Mouse (Mus musculus): ENCODE results near the gene Myocd.

Myocd gene

DNA sequence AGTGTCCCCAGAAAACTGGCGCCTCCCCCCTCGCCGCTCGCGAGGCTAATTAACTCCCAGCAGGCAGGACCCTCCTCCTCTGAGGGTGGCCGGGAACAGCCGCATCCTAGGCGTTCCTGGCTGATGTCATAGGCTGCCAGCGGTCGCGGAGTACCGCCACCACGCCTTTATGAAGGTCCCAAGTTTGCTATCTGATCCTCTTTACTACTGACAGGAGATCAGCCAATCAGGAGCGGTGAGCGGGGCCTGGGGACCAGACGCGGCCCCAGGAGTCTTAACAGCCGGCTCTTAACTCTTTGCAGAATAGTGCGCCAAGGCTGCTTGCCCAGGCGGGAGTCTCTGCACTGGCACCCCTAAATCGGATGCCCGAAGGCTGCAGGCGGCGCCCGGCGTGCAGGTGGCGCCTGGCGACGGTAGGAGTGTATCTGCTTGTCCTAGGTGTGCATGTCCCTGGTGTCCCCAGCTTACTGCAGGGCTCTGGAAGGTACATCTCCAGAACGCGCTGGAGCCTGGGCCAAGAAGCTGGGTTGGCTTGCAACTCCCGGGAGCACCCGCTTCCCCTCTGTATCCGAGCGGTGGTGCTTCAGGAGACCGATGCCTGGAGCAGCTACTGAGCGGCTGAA lies at the start of gene Myocd:
Myocd (minus strand) TSS at position 139 of the 623 bp plus-strand sequence.
- peak; percentile 46 for DNase-seq (ENCODE audit: low read depth, low spot score)

- DNase-seq (ENCODE audit: low read depth, low spot score), result no peak
Observed at GRCm38 (mm10) chr11:65303824-65304223, 34.0 kb upstream of the Myocd start.

GRCm38 (mm10) chr11:65294128-65294833 lies 24.5 kb upstream of the Myocd start:
- DNase-seq (ENCODE audit: low read depth, low spot score), result no peak

DNA sequence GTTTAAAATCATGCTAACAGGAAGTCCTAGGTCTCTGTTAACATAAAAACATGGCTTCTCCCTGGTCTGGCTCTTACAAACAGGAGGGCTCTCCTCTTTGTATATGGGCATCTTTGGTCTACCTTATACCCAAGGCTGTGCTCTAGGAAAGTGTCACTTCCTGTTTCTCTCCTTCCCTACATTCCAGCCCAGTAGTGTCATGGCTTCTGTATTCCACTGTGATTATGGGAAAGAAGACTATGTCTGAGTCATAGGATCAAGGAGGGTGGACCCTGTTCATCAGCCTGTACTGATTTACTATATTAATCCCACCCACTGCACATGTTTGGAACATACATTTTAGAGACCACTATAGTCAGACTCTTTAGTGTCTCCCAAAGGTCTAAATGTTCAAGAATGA lies 23.2 kb upstream of the Myocd start:
- DNase-seq (ENCODE audit: low read depth, low spot score), result no peak

- no peak for DNase-seq (ENCODE audit: low read depth, low spot score)
Observed at GRCm38 (mm10) chr11:65287706-65288105, 17.9 kb upstream of the Myocd start.

- DNase-seq (ENCODE audit: low read depth, low spot score), result no peak
Observed at GRCm38 (mm10) chr11:65286211-65286610, 16.4 kb upstream of the Myocd start.

DNA sequence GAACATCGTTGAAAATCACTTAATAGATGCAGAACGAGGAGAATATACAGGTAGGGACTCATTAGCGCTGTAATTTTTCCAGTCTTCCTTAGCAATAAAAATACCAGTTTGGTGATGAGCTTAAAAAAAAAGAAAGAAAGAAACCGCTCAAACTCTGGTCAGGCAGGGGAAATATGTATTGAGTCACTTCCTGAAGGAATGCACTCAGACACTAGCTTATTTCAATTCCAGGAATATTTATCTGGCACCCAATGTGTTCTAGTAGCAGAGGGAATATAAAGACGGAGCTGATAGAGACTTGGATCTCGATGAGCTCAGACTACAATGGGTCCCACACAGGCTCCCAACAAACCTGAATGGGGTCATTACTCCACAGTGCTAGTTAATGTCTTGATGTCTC lies 5.7 kb upstream of the Myocd start:
- no peak for DNase-seq (ENCODE audit: low read depth, low spot score)

- peak; percentile 17 for DNase-seq (ENCODE audit: low read depth, low spot score)
Observed at GRCm38 (mm10) chr11:65271000-65271399, 1.2 kb upstream of the Myocd start.

DNA sequence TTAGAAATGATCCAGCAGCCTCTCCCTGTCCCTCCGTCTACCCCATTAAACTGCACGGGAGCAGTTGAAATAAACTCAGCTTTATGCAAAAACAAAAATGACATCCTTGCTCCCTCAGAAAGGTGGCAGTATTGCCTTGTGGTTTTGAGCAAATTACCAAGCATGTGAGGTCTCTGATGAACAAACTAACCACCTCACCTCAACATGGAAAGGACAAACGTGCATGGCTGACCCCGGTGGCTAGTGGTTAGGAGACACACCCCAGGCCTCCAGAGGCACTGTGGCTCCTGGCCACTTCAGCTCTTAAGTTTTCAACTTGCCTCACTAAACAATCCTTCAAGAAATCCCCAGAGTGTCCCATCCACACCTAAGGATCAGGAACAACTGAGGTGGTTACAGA lies 1.5 kb downstream of the Myocd start:
- DNase-seq (ENCODE audit: low read depth, low spot score), result no peak

DNA sequence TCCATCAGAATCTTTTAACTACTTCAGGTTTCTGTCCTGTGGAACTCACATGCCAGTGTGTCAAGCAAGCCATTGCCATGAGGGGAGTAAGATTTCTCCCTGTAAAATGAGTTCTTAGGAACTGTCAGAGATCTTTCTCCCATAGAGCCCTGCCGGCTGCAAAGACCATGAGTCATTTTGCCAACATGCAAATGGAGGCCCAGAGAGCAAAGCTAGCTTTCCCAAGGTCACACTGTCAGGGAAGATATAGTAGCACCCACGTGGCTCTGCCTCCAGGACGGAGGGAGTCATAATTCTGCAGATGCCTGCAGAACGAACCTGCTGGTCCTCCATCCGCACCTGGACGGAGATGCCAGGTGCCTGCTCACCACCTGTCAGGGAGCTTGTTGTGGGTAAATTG lies 6.3 kb downstream of the Myocd start:
- DNase-seq (ENCODE audit: low read depth, low spot score), result no peak

DNA sequence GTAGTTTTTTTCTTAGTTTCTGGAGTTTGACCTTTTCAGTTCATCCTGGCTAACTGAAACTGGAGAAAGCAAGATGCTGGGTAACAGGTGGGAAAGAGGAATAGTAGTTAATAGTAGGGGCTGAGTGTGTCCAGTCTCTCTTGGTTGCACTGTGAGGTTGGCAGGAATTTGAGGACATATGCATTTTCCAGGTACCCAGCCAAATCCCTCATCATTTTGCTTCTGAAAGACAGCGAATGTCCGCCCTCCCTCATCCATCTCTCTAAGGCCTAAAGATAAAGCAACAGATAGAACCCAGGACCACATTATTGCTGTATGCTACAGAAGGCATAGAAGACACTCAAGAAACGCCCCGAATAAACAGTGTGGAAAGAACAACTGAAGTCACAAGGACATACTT lies 10.8 kb downstream of the Myocd start:
- DNase-seq (ENCODE audit: low read depth, low spot score), result no peak

- no peak for DNase-seq (ENCODE audit: low read depth, low spot score)
Observed at GRCm38 (mm10) chr11:65256143-65256542, 13.6 kb downstream of the Myocd start.

GRCm38 (mm10) chr11:65255564-65255963 lies 14.2 kb downstream of the Myocd start:
- DNase-seq (ENCODE audit: low read depth, low spot score), result no peak

DNA sequence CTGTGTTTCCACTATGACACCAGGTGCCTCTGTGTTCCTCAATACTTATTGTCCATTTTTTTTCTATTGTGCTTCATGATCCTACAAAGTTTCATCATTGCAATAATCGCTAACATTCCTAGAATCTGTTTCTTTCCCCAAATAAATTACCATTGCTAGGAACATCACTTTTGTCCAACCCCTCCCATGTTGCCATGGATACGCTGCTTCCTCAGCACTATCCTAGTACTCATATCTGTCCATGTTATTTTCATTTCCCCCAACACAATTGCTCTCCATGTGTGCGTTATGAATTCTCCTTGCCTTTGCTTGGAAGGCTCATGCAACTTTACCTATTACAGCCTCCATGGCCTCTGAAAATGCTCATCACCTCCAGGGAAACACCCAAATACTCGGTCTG lies 19.4 kb downstream of the Myocd start:
- DNase-seq (ENCODE audit: low read depth, low spot score), result no peak

DNA sequence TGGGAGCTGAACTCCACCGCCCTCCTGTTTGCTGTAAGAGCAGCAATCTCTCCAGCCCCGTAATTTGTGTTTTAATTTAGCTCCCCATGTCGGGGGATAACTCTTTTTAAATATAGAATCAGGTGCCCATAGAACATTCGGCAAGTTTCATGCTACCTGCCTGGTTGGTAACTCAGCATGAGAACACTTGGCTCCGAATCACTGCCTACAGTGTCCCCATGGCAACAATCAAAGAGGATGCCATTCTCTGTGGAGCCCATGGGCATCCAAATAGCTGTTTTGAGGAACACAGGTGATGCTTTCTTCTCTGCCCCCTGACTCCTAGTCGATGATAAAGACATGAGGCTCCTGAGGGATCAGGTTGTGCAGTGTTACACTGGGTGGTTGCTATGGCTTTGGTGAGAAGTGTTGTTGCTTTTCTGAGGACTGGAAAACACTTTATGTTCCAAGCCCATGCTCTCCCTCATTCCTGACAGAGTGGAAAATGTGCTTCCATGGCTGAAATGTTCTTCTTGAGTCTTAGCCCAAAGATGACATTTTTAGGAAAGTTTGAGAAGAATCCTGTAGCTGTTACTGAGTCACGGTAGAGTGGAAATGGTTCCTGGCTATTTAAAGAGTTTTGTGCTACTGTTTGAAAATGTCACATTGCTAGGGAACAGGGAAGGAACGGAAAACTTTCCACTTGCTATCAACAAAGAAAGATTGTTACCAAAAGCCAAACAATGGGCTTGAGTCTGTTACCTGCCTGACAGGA lies 23.3 kb downstream of the Myocd start:
- DNase-seq (ENCODE audit: low read depth, low spot score), result no peak

DNA sequence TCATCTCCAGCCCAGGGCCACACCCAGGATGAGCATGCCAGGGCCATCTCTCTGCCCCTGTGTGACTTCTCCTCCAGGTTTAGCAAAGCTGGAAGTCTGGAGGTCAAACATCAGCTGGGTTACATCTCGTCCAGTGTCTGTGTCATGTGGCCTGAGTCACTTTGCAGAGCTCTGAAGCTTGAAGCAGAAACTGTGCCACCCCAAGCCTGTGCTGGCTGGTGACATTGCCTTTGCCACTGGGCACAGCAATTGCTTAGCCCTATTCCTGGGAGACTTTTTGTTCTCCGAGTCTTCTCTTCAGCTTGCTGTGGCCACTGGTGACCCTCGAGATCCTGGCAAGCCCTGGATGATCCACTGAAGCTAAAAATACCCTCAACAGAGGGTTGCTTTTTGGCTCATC lies 26.2 kb downstream of the Myocd start:
- no peak for DNase-seq (ENCODE audit: low read depth, low spot score)

DNA sequence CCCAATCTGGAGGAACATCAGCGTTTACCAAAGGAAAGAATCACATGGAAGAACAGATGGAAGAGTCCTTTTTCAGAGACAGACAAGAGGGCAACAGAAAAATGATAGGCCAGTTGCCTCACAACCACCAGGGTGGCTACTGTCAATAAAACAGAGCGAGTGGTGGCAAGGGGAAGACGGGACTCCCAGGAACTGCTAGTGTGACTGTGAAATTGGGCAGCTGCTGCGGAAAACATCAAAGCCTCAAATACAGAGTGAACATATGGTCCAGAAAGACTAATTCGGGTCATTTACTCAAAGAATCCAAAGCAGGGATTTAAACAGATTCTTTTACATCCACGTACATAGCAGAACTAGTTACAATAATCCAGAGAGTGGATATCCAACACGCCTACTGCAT lies 29.3 kb downstream of the Myocd start:
- no peak for DNase-seq (ENCODE audit: low read depth, low spot score)

DNA sequence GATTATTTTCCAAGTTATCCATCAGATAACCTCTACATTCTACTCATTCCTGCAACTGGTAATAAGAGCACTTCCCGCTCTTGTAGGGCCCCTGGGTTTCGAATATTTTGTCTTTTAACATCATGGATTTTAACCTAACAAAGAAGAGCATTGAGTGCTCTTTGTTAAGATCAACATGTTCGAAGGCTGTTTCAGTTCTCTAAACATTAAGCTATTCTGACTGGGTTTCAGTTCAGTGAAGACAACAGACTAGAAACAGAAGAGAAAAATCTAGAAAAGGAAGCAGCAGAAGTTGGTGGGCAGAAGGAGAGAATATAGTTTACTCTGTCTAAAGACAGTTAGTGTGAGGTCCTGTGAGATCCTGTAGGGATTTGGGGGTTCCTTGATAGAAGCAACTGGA lies 31.9 kb downstream of the Myocd start:
- no peak for DNase-seq (ENCODE audit: low read depth, low spot score)

- no peak for DNase-seq (ENCODE audit: low read depth, low spot score)
Observed at GRCm38 (mm10) chr11:65236907-65237306, 32.9 kb downstream of the Myocd start.

DNA sequence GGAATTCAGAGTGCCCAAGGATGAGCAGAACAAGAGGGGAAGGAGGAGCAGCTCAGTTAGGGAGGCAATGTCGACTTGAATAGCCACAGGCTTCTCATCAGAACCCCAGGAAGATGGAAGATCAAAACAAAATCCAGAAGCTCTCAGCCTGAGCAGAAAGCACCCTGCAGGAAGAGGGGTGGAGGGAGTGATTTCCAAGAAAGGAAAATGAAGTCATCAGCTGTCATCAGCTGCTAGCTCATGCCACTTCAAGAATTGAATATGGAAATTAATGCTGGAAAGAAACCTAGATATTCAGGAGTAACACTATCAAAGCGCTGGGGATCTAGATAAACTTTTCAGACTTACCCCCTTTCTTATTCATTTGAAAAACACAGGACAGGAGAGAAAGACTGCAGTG lies 34.4 kb downstream of the Myocd start:
- DNase-seq (ENCODE audit: low read depth, low spot score), result no peak

- DNase-seq (ENCODE audit: low read depth, low spot score), result no peak
Observed at GRCm38 (mm10) chr11:65231771-65232170, 38.0 kb downstream of the Myocd start.

DNA sequence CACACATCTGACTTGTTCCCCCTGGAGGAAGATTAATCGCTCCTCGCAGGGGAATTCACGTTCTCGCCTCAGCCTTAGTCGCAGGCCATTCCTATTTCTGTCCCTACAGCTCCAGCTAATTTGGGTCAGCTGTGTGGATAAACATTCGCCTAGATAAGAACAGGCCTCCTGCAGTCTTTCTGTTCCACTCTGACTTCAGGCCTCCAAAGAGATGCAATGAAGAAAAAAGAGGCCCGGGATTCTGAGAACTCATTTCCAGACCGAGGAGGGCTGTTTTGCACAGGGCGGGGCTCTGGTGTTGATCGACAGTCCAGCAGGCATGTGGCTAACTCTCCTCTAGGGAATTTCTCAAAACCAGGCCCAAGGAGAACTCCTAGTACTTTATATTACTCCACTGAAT lies 43.0 kb downstream of the Myocd start:
- peak; percentile 43 for DNase-seq (ENCODE audit: low read depth, low spot score)
